Mouse (Mus musculus) neural tube, embryonic 13.5 days (tissue): Measurements from ENCODE around the gene Sox1. TPM values are rescaled to one million over a fixed set of nuclear protein-coding genes. Genes with fewer than 3 reads are reported as not detected.

Experiments
- ATAC-seq: fragments of 200-750 bp; cut with Nextera tagmentation; 2 replicates; pipeline ENCODE4 v1.8.0; 2017; ENCODE audit warnings: low read depth, mild to moderate bottlenecking, moderate TSS enrichment, moderate library complexity
- H3K27ac ChIP-seq: fragments of 300-500 bp; sonication (generic); replicated peaks from 2 replicates; pipeline ENCODE4 v1.5.1; 2015; ENCODE audit warnings: moderate library complexity, mild to moderate bottlenecking, inconsistent platforms
- H3K27me3 ChIP-seq: fragments of 300-500 bp; sonication (generic); 2 replicates; pipeline ENCODE4 v1.6.1; 2015; ENCODE audit warnings: mild to moderate bottlenecking, inconsistent platforms
- H3K36me3 ChIP-seq: fragments of 300-500 bp; sonication (generic); 2 replicates; pipeline ENCODE4 v1.6.1; 2015; ENCODE audit warnings: mild to moderate bottlenecking, inconsistent platforms
- H3K4me1 ChIP-seq: fragments of 300-500 bp; sonication (generic); replicated peaks from 2 replicates; pipeline ENCODE4 v1.6.1; 2015; ENCODE audit warnings: inconsistent platforms
- H3K4me2 ChIP-seq: fragments of 300-500 bp; sonication (generic); 2 replicates; pipeline ENCODE4 v1.6.1; 2015; ENCODE audit warnings: inconsistent platforms, mild to moderate bottlenecking, moderate library complexity
- H3K4me3 ChIP-seq: fragments of 300-500 bp; sonication (generic); 2 replicates; pipeline ENCODE4 v1.5.1; 2015; ENCODE audit warnings: mild to moderate bottlenecking, inconsistent platforms
- H3K9ac ChIP-seq: fragments of 300-500 bp; sonication (generic); 2 replicates; pipeline ENCODE4 v1.6.1; 2015; ENCODE audit warnings: moderate library complexity, mild to moderate bottlenecking, inconsistent platforms
- H3K9me3 ChIP-seq: fragments of 300-500 bp; sonication (generic); 2 replicates; pipeline ENCODE4 v1.6.1; 2016; ENCODE audit warnings: inconsistent platforms
- WGBS: fragments of 180-500 bp; shearing (Covaris S2); methylation state at CpG from one replicate; pipeline ENCODE4 v1.1.7; 2015; 5-methylcytosine and 5-hydroxymethylcytosine counted together
- polyA plus RNA-seq: library from polyadenylated mRNA; unstranded; fragments of >200 nt; fragmentation: Nextera tagmentation; extraction: Ambion mirVana; gene quantifications from 2 replicates; pipeline ENCODE4 v1.2.1, GENCODE M21; 2015

Gene Sox1
- 0.96 and 1.1 TPM in 2 replicates for polyA plus RNA-seq

GRCm38 (mm10) chr8:12395071-12396031, at the start of gene Sox1:
TSS of gene Sox1 (plus strand) at chr8:12395295.
- H3K27me3 ChIP-seq: peaks cover 91% of the 10 kb centered on the region
- WGBS: under 1% methylated on average over 71 of the region's 89 CpGs
- ATAC-seq: peak; percentile 87

GRCm38 (mm10) chr8:12345881-12346280, 49.2 kb upstream of the Sox1 start:
- Histone ChIP-seq H3K4me1 (no peaks in the 10 kb centered on the region), H3K27ac (no peak overlapping the region), H3K36me3 (no peaks in the 10 kb centered on the region), H3K4me3 (no peak overlapping the region), H3K9ac (no peak overlapping the region), H3K4me2 (no peak overlapping the region), H3K27me3 (peaks cover 27% of the 10 kb centered on the region; the same call in 1 of the 2 replicates), H3K9me3 (no peaks in the 10 kb centered on the region)
- no peak for ATAC-seq
- 64% methylated on average over 4 of the region's 4 CpGs for WGBS

More at GRCm38 (mm10) chr8:12395071-12396031, at the start of gene Sox1:
- Histone ChIP-seq H3K36me3 (no peaks in the 10 kb centered on the region), H3K9ac (peak within 1 kb of the TSS; percentile 71), H3K9me3 (no peaks in the 10 kb centered on the region), H3K4me2 (peak within 1 kb of the TSS; percentile 57), H3K27ac (peak within 1 kb of the TSS; percentile 87), H3K4me1 (peaks cover 47% of the 10 kb centered on the region), H3K4me3 (peak within 1 kb of the TSS; percentile 47)

DNA sequence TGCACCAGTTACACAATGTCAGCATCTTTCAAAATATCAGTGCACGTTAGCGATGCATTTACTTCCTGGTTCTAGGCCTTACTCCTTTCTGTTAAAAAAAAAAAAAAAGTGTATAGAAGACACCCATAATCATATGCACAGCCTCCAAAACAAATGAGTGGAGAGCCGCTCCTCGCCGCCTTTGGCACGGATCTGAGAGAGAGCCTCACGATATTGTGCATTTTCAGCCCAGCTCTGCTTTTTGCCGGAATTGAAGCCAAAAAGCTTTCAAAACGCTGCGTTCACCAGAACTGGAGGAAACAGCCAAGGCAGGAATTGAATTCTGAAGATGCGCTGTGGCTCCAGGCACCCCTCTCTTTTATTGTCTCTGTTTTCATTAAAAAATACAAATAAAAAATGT, 48.2 kb upstream of the Sox1 start:
- 88% methylated on average over 11 of the region's 11 CpGs for WGBS
- no peaks in the 10 kb centered on the region for H3K9me3 ChIP-seq
- H3K9ac ChIP-seq: no peak overlapping the region
- no peaks in the 10 kb centered on the region for H3K36me3 ChIP-seq
- 0 out of 2 replicates have a peak, but pooled peaks cover 20% of the 10 kb centered on the region for H3K27me3 ChIP-seq
- H3K27ac ChIP-seq: no peak overlapping the region
- H3K4me1 ChIP-seq: no peaks in the 10 kb centered on the region
- H3K4me3 ChIP-seq: no peak overlapping the region
- no peak overlapping the region for H3K4me2 ChIP-seq
- ATAC-seq: no peak

GRCm38 (mm10) chr8:12348306-12348705, 46.8 kb upstream of the Sox1 start:
- no peak for ATAC-seq

DNA sequence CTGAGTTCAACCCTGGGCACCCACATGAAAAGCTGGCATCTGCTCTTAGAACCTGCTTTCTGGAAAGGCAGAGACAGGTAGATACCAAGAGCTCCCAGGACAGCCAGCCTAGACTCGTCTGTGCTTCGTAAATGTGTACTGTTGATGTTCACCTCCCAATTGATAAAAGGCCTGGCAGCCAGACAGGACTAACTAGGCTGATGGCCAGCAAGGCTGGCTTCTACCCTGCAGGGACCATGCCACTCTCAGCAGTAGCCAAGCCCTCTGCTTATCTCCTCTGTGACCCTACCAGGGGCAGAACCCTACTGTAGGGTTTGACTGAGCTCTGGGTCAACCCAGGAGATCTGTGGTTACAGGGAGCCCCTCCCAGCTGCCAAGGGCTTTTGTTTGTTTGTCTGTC, 45.5 kb upstream of the Sox1 start:
- WGBS: 72% methylated on average over 2 of the region's 2 CpGs
- H3K36me3 ChIP-seq: no peaks in the 10 kb centered on the region
- no peaks in the 10 kb centered on the region for H3K9me3 ChIP-seq
- ATAC-seq: no peak
- no peak overlapping the region for H3K27ac ChIP-seq
- no peak overlapping the region for H3K9ac ChIP-seq
- no peak overlapping the region for H3K4me3 ChIP-seq
- H3K4me2 ChIP-seq: no peak overlapping the region
- no peaks in the 10 kb centered on the region for H3K4me1 ChIP-seq
- 0 out of 2 replicates have a peak, but pooled peaks cover 20% of the 10 kb centered on the region for H3K27me3 ChIP-seq

More at GRCm38 (mm10) chr8:12348306-12348705, 46.8 kb upstream of the Sox1 start:
- H3K9ac ChIP-seq: no peak overlapping the region
- H3K36me3 ChIP-seq: no peaks in the 10 kb centered on the region
- no peaks in the 10 kb centered on the region for H3K9me3 ChIP-seq
- H3K4me1 ChIP-seq: no peaks in the 10 kb centered on the region
- H3K27me3 ChIP-seq: 0 out of 2 replicates have a peak, but pooled peaks cover 20% of the 10 kb centered on the region
- 83% methylated on average over 1 of the region's 1 CpGs for WGBS
- H3K27ac ChIP-seq: no peak overlapping the region
- no peak overlapping the region for H3K4me2 ChIP-seq
- H3K4me3 ChIP-seq: no peak overlapping the region

DNA sequence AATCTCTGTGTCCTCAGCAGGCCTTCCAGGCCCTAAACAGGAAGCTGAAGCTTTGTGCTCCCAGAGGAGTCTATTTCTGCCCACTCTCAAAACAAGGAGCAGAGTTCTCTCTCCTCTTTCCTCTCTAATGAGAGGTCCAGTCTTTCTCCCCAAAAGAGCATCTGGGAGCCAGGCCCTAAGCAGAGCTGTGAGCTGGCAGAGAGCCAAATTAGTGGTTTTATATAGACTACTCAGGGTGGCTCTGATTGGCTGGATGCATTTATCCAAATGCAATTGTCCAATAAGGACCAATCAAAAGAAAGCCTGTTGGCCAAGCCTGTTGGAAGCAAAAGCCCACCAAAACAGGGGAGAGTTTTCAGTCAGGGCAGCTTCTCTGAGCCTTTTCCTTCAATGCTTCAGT, 44.0 kb upstream of the Sox1 start:
- H3K27me3 ChIP-seq: 0 out of 2 replicates have a peak, but pooled peaks cover 20% of the 10 kb centered on the region
- no peak overlapping the region for H3K4me3 ChIP-seq
- no peak overlapping the region for H3K27ac ChIP-seq
- no peaks in the 10 kb centered on the region for H3K9me3 ChIP-seq
- no peaks in the 10 kb centered on the region for H3K4me1 ChIP-seq
- no peak for ATAC-seq
- H3K36me3 ChIP-seq: no peaks in the 10 kb centered on the region
- no peak overlapping the region for H3K4me2 ChIP-seq
- H3K9ac ChIP-seq: no peak overlapping the region

DNA sequence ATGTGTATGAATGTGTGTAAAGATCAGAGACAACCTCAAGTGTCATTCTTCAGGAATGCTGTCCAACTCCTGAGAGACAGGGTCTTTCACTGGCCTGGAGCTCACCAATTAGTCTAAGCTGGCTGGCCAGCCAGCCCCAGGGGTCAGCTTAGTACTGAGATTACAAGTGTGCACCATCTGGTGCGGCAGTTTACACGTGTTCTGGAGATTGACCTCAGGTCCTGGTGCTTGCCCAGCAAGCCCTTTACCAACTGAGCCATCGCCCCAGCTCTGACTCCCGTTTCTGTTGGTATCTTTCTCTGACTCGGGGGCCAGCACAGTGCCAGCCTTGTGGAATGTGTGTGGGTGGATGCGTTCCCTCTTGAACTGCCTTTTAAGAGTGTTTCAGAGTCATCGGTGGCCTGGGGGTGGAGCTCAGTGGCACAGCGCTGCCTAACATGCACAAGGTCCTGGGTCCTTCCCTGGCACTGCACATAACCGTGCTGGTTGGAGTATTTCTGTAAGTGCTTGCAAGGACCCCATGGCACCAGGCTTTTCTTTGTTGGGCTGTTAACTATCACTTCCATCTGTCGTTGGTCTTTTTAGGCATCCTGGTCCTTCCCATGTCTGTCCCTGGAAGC, 40.6 kb upstream of the Sox1 start:
- Histone ChIP-seq H3K9ac (no peak overlapping the region), H3K4me3 (no peak overlapping the region), H3K36me3 (no peaks in the 10 kb centered on the region), H3K4me2 (no peak overlapping the region), H3K27ac (no peak overlapping the region), H3K9me3 (no peaks in the 10 kb centered on the region), H3K27me3 (0 out of 2 replicates have a peak, but pooled peaks cover 20% of the 10 kb centered on the region), H3K4me1 (no peaks in the 10 kb centered on the region)
- WGBS: 76% methylated on average over 10 of the region's 10 CpGs
- ATAC-seq: no peak

DNA sequence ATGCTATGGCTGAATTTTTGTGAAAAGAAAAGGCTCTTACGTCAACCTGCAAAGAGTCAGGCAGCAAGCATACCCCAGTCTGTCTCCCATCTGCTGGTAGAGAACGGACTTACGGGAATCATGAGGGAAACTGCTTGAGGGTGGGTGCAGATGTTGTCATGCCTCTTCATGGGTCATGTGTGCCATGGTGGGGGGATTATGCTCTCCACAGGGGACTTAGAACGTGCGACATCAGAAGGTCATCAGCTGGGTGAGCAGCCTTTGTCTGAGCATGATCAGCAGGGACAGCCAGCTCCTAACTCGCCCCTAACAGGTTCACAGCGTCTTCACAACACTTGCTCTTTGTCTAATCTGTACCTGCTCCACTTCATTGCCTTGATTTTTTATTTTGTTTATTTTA, 26.9 kb upstream of the Sox1 start:
- Histone ChIP-seq H3K27ac (no peak overlapping the region), H3K4me1 (no peaks in the 10 kb centered on the region), H3K9me3 (no peaks in the 10 kb centered on the region), H3K4me2 (no peak overlapping the region), H3K4me3 (no peak overlapping the region), H3K9ac (no peak overlapping the region), H3K36me3 (no peaks in the 10 kb centered on the region), H3K27me3 (peaks cover 32% of the 10 kb centered on the region)
- ATAC-seq: no peak
- 51% methylated on average over 7 of the region's 7 CpGs for WGBS

DNA sequence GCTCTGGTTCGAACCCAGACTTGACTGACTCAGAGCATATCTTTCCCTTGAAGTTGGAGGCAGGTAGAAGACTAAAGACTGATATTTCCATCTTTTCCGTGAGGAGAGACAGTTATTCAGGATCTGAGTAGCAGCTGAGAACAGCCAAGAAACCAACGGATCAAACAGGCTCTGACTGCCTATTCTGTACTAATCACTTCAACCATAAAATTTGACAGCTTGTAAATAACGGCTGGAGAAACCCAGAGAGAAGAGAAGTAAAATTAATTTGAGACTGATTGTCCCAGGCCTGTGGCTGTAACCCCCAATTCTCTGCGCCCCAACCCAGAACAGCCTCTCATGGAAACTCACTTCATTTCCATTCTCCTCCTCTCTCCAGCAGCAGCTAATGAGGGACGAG, 26.2 kb upstream of the Sox1 start:
- Histone ChIP-seq H3K4me2 (no peak overlapping the region), H3K27me3 (peaks cover 32% of the 10 kb centered on the region), H3K4me3 (no peak overlapping the region), H3K36me3 (no peaks in the 10 kb centered on the region), H3K9me3 (no peaks in the 10 kb centered on the region), H3K27ac (no peak overlapping the region), H3K4me1 (no peaks in the 10 kb centered on the region), H3K9ac (no peak overlapping the region)
- WGBS: 61% methylated on average over 6 of the region's 6 CpGs
- no peak for ATAC-seq

DNA sequence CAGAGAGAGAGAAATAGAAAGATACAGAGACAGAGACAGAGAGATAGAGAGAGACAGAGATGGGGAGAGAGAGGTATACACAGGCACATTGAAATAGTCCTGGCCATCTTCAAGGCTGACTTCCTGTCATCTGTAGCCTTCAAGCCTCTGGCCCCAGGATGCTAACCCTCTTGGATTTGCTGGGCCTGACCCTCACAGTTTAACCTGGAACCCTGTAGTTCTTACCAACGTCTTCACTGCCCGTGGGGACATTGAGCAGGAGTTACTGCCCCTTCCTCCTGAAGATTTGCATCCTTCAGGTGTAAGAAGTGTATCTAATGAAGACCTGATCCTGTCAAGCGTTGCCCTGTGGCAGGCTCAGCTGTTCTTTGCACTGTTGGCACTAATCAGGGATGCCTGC, 14.0 kb upstream of the Sox1 start:
- Histone ChIP-seq H3K4me2 (no peak overlapping the region), H3K9me3 (no peaks in the 10 kb centered on the region), H3K4me1 (peaks cover 34% of the 10 kb centered on the region), H3K27me3 (peaks cover 86% of the 10 kb centered on the region), H3K27ac (no peak overlapping the region), H3K9ac (no peak overlapping the region), H3K4me3 (no peak overlapping the region), H3K36me3 (no peaks in the 10 kb centered on the region)
- ATAC-seq: no peak
- 81% methylated on average over 3 of the region's 3 CpGs for WGBS

DNA sequence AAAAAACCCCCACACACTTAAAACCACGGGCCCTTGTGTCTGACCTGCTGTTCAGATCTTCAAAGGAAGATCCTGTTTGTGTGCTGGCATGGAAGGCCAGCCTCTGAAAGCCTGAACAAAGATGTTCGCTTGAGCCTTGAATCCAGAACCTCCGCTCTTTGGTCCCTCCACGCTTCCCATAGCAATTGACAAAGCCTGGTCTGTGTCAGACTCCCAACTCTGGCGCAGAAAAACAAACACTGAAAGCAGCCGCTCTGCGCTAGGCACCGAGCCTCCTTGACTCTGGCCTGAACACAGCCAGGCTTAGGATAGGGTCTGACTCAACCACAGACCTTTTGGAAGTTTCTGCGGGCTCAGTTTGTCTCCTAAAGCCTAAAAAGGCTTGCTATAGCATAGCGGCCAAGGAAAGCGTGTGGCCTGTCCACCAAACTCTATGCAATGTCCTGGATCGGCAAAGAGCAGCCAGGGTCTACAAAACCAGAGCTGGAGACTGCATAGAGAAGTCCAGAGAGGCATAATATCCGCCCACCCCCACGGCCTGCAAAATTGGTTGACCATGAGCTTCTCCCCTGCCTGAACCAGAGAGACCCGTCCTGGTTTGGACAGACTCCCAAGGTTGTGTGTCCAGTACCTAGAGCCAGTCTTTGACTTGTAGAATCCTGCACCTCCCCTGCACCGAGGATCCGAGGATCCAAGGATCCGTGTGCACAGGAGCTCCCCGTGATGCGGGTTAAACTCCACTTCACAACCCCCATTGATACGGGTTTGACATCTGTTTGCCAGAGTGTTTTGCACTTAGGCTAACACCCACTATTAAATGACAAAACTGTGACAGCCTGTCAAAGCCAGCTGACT, 12.2 kb upstream of the Sox1 start:
- ATAC-seq: no peak
- H3K4me1 ChIP-seq: peaks cover 46% of the 10 kb centered on the region
- H3K27me3 ChIP-seq: peaks cover 94% of the 10 kb centered on the region
- no peak overlapping the region for H3K9ac ChIP-seq
- H3K27ac ChIP-seq: no peak overlapping the region
- WGBS: 3% methylated on average over 21 of the region's 21 CpGs
- no peak overlapping the region for H3K4me3 ChIP-seq
- H3K36me3 ChIP-seq: no peaks in the 10 kb centered on the region
- no peaks in the 10 kb centered on the region for H3K9me3 ChIP-seq
- H3K4me2 ChIP-seq: no peak overlapping the region
